Mouse (Mus musculus): ENCODE measurements around the gene Ifnz. TPM values are rescaled to one million over a fixed set of nuclear protein-coding genes. Genes with fewer than 3 reads are reported as not detected.
"Not testable (repeated sequence)": the region's sequence is repeated elsewhere in the genome, so short reads cannot be mapped to it uniquely, and the experiment has no call there.

Gene Ifnz
- not detected for total RNA-seq (2021)
- long read RNA-seq: 0 reads

DNA sequence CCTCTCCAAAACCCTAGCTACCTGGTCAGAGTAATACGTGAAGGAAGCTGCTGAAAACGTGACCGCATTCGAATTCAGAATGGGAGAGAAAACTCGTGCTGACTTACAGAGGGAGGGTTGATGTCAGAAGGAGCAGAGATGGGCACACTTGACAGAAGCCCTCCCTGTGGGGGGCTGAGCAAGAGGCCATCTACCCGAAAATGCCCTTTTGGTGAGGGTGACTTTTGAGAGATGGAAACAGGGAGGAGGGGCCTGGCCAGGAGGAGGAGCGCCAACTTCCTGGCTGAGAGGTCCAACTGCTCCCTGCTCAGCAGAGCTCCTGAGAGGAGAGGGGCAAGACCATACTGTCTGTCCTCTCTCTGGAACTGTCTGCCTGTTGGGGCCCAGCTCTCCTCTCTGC is at the start of gene Ifnz:
Gene Ifnz, plus strand, starts transcription at position 301 of the 400 bp plus-strand sequence.
- DNase-seq (ENCODE audit: low spot score in 2 of 2): not testable (repeated sequence)

DNA sequence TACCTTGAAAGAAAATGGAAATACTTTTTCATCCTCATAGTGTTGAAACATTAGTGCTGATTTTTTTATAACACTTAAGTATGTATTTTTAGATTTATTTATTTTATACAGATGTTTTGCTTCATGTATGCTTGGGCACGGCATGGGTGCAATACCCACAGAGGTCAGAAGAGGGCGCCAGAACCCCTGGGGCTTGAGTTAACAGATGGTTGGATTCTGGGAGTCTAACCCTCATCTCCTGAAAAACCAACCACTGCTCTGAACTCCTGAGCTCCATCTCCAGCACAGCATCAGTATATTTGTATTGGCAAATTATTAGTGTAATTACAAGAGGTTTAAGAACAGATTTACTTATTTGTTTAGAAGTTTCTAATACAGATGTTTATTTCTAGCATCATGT is 43.5 kb upstream of the Ifnz start:
- peak in 1 of 2 experiments; percentile 57 for DNase-seq (ENCODE audit: low spot score in 2 of 2)

DNA sequence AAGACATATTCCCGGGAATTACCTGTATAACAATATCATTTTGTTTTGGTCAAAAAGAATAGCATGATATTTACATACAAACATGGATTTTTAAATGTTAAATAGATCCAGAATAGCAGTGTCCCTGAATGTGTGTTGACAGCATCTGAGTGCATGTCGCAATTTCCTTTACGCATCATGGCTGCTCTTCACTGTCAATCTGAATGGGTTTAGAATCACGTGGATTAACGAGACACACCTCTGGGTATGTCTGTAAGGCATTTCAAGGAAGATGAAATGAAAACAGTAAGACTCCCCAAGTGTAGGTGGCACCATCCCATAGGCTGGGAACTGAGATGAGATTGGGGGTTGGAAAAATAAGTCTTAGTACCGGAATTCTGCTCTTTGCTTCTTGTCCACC is 42.9 kb upstream of the Ifnz start:
- DNase-seq (ENCODE audit: low spot score in 2 of 2): no peak

DNA sequence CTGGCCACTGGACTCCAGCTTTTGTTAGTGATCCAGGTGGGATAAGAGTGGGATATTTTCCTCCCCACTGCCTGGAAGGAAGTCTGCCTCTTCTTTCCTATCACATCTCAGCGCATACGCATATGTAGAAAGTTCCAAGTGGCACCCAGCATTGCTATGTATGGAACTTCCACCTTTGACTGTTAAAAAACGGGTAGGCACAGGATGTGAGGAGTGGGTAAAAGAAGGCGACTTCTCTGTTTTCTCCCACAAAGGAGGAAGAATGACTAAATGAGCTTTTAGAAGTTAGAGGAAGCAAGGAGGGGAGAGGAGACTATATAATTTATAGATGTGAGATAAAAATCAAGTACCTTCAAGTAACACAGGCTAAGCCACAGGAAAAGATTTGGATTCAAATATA is 40.5 kb upstream of the Ifnz start:
- no peak for DNase-seq (ENCODE audit: low spot score in 2 of 2)

DNA sequence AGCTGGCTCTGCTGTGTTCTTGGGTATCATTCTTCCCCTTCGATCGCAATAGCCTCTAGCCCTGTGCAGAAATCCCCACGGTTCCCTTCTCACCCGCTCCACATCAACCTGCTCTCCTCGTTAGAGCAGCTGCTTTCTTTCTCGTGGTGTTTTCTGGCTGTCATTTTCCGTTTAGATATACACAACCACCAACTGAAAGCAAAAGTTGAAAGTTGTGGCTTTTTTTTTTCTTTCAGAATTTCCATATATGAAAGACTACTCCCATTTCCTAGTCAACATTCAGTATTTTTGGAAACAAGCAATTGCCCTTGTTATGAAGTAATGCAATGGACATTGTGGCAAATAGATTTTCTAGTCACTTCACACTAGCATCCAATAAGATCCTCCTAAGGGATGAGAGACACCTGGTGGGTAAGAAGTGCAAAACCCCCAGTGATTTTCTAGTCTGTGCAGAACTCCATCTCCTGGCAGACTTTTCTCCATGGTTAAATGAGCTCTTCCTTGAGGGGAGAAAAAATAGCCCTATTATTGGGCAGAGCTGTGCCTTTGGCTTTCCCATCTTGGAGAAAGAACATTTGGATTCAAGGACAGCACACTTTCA is 39.1 kb upstream of the Ifnz start:
- DNase-seq (ENCODE audit: low spot score in 2 of 2): no peak

DNA sequence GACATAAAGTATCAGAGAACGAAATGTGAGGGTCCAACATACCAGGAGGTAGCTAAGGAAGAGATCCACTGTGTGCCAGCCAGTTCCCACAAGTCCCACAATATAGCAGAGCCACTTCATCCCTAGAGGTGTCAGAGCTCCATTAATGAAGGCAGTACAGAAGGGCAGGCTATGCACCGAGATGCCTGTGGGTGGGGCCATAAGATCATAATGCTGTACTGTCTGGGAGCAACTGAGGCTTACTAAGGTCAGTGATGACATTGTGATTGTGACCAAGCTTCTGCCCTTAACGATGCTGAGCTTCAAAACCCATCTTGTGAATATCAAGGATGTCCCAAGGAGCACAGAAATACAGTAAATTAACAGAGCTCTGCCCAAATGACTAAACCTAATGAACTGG is 37.7 kb upstream of the Ifnz start:
- DNase-seq (ENCODE audit: low spot score in 2 of 2): no peak

DNA sequence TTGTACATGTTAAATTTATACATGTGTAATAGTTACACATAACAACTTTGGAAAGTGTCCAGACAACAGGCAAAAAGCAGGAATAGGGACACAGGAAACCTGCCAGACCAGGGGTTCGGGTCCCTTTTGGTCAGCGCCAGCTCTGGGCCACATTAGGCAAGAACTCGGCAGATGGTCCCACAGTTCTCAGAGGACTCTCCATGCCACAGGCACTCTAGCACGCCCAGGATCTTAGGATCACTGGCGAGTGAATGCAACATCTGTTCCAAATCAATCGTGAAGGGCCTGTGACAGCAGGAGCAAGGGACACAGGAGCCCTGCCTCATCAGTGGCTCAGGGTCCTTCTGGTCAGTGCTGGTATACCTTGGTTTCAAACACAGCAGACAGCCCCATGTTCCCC is 32.0 kb upstream of the Ifnz start:
- no peak for DNase-seq (ENCODE audit: low spot score in 2 of 2)

DNA sequence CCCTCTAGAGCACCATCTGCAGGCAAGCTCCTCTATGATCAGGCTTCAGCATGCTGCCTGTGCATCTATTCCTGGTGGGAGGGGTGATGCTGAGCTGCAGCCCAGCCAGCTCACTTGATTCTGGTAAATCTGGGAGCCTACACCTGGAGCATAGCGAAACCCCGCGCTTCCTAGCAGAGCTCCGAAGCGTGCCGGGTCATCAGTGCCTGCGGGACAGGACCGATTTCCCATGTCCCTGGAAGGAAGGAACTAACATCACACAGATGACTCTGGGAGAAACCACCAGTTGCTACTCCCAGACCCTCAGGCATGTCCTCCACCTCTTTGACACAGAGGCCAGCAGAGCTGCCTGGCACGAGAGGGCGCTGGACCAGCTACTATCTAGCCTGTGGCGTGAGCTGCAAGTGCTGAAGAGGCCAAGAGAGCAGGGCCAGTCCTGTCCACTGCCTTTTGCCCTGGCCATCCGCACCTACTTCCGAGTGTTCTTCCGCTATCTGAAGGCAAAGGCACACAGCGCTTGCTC is 27.1 kb upstream of the Ifnz start, which contains the start of gene Gm13271:
Gene Gm13271, plus strand, starts transcription at position 51 of the 523 bp plus-strand sequence.
- DNase-seq (ENCODE audit: low spot score in 2 of 2): peak; percentile 64 to 72

DNA sequence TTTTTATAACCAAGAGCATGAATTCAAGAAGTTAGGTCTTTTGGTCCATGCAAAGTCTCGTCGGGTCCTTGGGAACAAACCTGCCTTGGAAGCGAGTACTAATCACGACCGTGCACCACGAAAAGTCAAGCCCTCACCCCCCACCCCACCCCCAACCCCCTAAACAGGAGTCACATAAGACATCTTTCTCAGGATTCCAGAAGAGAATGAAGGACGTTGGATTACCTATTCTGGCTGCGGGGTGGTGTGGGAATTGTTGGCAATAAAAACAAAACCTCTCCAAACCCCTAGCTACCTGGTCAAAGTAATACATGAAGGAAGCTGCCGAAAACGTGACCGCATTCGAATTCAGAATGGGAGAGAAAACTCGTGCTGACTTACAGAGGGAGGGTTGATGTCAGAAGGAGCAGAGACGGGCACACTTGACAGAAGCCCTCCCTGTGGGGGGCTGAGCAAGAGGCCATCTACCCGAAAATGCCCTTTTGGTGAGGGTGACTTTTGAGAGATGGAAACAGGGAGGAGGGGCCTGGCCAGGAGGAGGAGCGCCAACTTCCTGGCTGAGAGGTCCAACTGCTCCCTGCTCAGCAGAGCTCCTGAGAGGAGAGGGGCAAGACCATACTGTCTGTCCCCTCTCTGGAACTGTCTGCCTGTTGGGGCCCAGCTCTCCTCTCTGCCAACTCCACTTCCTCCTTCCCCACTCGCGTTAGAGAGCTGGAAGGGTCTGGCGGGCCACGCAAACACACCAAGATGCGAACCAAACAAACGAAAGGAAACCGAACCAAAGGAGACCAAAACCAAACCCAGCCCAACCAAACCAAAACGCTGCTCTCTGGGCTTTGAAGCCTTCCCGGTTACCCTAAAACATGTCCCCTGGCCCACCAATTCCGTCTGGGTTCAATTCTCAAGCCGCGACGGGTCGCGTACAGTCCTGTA is 25.1 kb upstream of the Ifnz start:
- not testable (repeated sequence) for DNase-seq (ENCODE audit: low spot score in 2 of 2)

DNA sequence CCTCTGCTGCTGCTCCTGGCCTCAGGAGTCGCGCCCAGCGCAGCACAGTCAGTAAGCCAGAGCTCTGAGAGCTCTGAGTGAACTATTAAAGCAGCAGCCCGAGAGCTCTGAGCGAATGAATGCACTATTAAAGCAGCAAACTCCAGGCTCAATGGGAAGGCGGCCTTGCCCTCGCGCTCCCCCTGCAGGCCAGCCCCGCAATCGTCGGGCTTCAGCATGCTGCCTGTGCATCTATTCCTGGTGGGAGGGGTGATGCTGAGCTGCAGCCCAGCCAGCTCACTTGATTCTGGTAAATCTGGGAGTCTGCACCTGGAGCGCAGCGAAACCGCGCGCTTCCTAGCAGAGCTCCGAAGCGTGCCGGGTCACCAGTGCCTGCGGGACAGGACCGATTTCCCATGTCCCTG is 24.3 kb upstream of the Ifnz start:
- DNase-seq (ENCODE audit: low spot score in 2 of 2): peak; percentile 90 to 95

DNA sequence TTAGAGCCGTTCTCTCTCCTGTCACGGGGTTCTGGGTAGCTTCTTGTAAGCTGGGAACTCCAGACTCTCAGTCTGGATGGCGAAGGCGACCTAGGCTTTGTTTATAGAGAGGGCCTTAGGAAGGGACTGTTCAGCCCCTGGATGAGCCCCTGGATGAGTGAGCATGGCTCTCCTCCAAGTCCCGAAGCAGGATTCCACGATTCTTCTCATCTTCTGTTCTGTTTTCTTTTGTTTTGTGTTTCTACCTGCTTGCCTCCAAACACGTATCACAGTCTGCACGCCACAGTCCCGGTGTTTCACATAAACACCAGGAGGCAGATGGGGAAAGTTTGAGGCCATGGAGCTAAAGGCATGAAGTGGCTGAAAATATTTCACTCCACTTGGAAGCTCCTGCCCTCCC is 23.2 kb upstream of the Ifnz start:
- peak in 1 of 2 experiments; percentile 10 for DNase-seq (ENCODE audit: low spot score in 2 of 2)

DNA sequence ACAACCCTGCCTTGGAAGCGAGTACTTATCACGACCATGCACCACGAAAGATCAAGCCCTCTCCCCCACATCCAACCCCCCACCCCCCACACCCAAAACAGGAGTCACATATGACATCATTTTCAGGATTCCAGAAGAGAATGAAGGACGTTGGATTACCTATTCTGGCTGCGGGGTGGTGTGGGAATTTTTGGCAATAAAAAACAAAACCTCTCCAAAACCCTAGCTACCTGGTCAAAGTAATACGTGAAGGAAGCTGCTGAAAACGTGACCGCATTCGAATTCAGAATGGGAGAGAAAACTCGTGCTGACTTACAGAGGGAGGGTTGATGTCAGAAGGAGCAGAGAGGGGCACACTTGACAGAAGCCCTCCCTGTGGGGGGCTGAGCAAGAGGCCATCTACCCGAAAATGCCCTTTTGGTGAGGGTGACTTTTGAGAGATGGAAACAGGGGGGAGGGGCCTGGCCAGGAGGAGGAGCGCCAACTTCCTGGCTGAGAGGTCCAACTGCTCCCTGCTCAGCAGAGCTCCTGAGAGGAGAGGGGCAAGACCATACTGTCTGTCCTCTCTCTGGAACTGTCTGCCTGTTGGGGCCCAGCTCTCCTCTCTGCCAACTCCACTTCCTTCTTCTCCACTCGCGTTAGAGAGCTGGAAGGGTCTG is 22.2 kb upstream of the Ifnz start, which contains the start of gene Gm13283:
Gene Gm13283, plus strand, starts transcription at position 510 of the 659 bp plus-strand sequence.
- peak in 1 of 2 experiments; percentile 17 for DNase-seq (ENCODE audit: low spot score in 2 of 2)

DNA sequence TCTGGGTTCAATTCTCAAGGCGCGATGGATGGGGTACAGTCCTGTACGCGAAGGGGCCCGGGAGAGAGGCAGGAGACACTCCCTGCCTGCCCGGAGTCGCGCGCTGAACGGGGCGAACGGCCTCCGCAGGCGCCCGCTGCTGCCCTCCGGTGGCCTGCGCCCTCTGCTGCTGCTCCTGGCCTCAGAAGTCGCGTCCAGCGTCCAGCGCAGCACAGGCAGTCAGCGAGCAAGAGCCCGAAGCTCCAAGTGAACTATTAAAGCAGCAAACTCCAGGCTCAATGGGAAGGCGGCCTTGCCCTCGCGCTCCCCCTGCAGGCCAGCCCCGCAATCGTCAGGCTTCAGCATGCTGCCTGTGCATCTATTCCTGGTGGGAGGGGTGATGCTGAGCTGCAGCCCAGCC is 21.5 kb upstream of the Ifnz start:
- DNase-seq (ENCODE audit: low spot score in 2 of 2): peak; percentile 21 to 48

DNA sequence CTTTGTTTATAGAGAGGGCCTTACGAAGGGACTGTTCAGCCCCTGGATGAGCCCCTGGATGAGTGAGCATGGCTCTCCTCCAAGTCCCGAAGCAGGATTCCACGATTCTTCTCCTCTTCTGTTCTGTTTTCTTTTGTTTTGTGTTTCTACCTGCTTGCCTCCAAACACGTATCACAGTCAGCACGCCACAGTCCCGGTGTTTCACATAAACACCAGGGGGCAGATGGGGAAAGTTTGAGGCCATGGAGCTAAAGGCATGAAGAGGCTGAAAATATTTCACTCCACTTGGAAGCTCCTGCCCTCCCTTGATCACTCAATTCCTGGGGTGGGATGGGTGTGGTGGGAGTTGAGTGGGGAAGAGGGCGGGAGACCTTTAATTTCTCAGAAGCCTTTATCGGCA is 20.2 kb upstream of the Ifnz start:
- peak; percentile 61 to 71 for DNase-seq (ENCODE audit: low spot score in 2 of 2)

DNA sequence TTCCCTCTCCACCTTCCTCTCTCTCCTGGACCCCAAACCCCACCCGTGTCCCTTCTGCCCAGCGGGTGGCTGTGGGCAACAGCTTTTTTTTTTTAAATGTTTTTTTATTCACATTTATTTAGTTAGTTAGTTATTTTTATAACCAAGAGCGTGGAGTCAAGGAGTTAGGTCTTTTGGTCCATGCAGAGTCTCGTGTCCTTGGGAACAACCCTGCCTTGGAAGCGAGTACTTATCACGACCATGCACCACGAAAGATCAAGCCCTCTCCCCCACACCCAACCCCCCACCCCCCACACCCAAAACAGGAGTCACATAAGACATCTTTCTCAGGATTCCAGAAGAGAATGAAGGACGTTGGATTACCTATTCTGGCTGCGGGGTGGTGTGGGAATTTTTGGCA is 19.6 kb upstream of the Ifnz start:
- peak in 1 of 2 experiments; percentile 17 for DNase-seq (ENCODE audit: low spot score in 2 of 2)

DNA sequence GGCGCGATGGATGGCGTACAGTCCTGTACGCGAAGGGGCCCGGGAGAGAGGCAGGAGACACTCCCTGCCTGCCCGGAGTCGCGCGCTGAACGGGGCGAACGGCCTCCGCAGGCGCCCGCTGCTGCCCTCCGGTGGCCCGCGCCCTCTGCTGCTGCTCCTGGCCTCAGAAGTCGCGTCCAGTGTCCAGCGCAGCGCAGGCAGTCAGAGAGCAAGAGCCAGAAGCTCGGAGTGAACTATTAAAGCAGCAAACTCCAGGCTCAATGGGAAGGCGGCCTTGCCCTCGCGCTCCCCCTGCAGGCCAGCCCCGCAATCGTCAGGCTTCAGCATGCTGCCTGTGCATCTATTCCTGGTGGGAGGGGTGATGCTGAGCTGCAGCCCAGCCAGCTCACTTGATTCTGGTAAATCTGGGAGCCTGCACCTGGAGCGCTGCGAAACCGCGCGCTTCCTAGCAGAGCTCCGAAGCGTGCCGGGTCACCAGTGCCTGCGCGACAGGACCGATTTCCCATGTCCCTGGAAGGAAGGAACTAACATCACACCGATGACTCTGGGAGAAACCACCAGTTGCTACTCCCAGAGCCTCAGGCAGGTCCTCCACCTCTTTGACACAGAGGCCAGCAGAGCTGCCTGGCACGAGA is 18.4 kb upstream of the Ifnz start:
- DNase-seq (ENCODE audit: low spot score in 2 of 2): peak in 1 of 2 experiments; percentile 16

DNA sequence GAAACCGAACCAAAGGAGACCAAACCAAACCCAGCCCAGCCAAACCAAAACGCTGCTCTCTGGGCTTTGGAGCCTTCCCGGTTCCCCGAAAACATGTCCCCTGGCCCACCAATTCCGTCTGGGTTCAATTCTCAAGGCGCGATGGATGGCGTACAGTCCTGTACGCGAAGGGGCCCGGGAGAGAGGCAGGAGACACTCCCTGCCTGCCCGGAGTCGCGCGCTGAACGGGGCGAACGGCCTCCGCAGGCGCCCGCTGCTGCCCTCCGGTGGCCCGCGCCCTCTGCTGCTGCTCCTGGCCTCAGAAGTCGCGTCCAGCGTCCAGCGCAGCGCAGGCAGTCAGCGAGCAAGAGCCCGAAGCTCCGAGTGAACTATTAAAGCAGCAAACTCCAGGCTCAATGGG is 8.4 kb upstream of the Ifnz start, which contains the start of gene Gm13290:
Gene Gm13290, plus strand, starts transcription at position 301 of the 400 bp plus-strand sequence.
- not testable (repeated sequence) for DNase-seq (ENCODE audit: low spot score in 2 of 2)

DNA sequence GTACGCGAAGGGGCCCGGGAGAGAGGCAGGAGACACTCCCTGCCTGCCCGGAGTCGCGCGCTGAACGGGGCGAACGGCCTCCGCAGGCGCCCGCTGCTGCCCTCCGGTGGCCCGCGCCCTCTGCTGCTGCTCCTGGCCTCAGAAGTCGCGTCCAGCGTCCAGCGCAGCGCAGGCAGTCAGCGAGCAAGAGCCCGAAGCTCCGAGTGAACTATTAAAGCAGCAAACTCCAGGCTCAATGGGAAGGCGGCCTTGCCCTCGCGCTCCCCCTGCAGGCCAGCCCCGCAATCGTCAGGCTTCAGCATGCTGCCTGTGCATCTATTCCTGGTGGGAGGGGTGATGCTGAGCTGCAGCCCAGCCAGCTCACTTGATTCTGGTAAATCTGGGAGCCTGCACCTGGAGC is 5.3 kb upstream of the Ifnz start, which contains the start of gene Gm13289:
Gene Gm13289, plus strand, starts transcription at position 301 of the 400 bp plus-strand sequence.
- not testable (repeated sequence) for DNase-seq (ENCODE audit: low spot score in 2 of 2)

DNA sequence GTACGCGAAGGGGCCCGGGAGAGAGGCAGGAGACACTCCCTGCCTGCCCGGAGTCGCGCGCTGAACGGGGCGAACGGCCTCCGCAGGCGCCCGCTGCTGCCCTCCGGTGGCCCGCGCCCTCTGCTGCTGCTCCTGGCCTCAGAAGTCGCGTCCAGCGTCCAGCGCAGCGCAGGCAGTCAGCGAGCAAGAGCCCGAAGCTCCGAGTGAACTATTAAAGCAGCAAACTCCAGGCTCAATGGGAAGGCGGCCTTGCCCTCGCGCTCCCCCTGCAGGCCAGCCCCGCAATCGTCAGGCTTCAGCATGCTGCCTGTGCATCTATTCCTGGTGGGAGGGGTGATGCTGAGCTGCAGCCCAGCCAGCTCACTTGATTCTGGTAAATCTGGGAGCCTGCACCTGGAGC is 2.4 kb upstream of the Ifnz start, which contains the start of gene Gm13272:
Gene Gm13272, plus strand, starts transcription at position 301 of the 400 bp plus-strand sequence.
- DNase-seq (ENCODE audit: low spot score in 2 of 2): not testable (repeated sequence)

DNA sequence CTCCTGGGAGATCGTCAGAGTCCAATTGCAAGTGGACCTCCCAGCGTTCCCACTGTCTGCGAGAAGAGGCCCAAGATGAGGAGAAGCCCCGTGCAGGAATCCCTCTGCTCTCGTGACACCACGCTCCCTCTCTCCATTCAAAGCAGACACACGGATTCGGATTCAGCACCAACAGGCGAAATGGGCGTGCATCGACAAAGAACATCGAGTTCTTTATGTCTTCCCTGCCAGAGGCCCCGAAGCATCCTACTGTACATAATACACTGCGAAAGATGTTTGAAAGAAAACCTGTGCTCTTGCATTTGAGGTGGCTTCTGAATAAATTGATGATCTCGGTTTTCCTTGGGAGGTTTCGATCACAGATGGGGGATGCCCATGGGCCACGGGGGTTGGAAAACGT is 1.6 kb upstream of the Ifnz start:
- DNase-seq (ENCODE audit: low spot score in 2 of 2): not testable (repeated sequence)

DNA sequence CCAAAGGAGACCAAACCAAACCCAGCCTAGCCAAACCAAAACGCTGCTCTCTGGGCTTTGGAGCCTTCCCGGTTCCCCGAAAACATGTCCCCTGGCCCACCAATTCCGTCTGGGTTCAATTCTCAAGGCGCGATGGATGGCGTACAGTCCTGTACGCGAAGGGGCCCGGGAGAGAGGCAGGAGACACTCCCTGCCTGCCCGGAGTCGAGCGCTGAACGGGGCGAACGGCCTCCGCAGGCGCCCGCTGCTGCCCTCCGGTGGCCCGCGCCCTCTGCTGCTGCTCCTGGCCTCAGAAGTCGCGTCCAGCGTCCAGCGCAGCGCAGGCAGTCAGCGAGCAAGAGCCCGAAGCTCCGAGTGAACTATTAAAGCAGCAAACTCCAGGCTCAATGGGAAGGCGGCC is 404 bp downstream of the Ifnz start:
- DNase-seq (ENCODE audit: low spot score in 2 of 2): not testable (repeated sequence)

All from layer of hippocampus, adult 18-20 months (tissue).